Comparison of ENCODE assay signal across 1 mouse cellular context in genomic region chr8:94825170-94825569, GRCm38 (mm10).
TF ChIP-seq lines count a peak whose summit lies in the region.

No protein-coding gene starts in this region.

TF ChIP-seq in MEL, 35 proteins besides CTCF, POLR2A, EP300 and RAD21 (continued from another document):
- TF ChIP-seq USF2 (IDR thresholded peaks at IDR 0.05; ENCODE audit: borderline replicate concordance in 1 of 2, insufficient read depth in 1 of 2, low read depth in 1 of 2, low read length in 2 of 2) (no peak), UBTF (IDR thresholded peaks at IDR 0.05; ENCODE audit: borderline replicate concordance, insufficient read depth, low read depth, low read length) (no peak), SIN3A (IDR thresholded peaks at IDR 0.05; ENCODE audit: low read length) (no peak), ZKSCAN1 (IDR thresholded peaks at IDR 0.05; ENCODE audit: low read depth, low read length) (no peak), MAFK (IDR thresholded peaks at IDR 0.05; ENCODE audit: borderline replicate concordance, low read depth, low read length) (no peak), GATA1 (IDR thresholded peaks at IDR 0.05; ENCODE audit: low read depth, low read length) (no peak)
